Mouse (Mus musculus) Patski (cell line): ENCODE measurements around the gene Lst1. TPM values are rescaled to one million over a fixed set of nuclear protein-coding genes. Genes with fewer than 3 reads are reported as not detected.

Experiments used
- ATAC-seq: fragments of 100-300 bp; one replicate; pipeline ENCODE4 v1.8.0; 2021
- CTCF ChIA-PET: fragments of 350-600 bp; sonication (Branson Sonifier 250); formaldehyde crosslinking; loops from one replicate; lab custom pipeline; 2022; ENCODE audit warnings: inconsistent platforms; lab: Charles Lee
- POLR2A ChIA-PET: fragments of 350-600 bp; sonication (Branson Sonifier 250); formaldehyde crosslinking; loops from one replicate; lab custom pipeline; 2022; ENCODE audit warnings: antibody characterized with exemption, inconsistent platforms; lab: Charles Lee
- DNase-seq: peaks from one replicate; pipeline ENCODE4 v3.0.0-alpha.2; 2011; ENCODE audit warnings: low read depth, low spot score
- H3K27me3 ChIP-seq: fragments of 371-371 bp; one replicate; pipeline ENCODE4 v1.5.1; 2021
- CTCF ChIP-seq: fragments of 100-300 bp; IDR thresholded peaks from one replicate; pipeline ENCODE4 v1.5.1; 2021
- in situ Hi-C: fragments of 300-500 bp; cut with MboI; formaldehyde crosslinking; loops from 3 replicates; pipeline ENCODE4 v1.11.1; 2018; ENCODE audit warnings: low pct_unique_long_range_greater_than_20kb, mixed read lengths
- polyA plus RNA-seq: library from polyadenylated mRNA; unstranded; gene quantifications from one replicate; pipeline ENCODE4 v1.2.3, GENCODE M21; 2021

Lst1 gene
- polyA plus RNA-seq, 1 experiment from 2014 or later = not detected

GRCm38 (mm10) chr17:35163326-35164081, 24.7 kb downstream of the Lst1 start:
- ATAC-seq = no peak
- POLR2A ChIA-PET = interaction anchor here (0.6 to 2.2 kb wide), 10 partner anchors 8 to 752 kb away, joined by 3 to 7 read pairs (median 5); no protein-coding TSS in a partner anchor
- in situ Hi-C loops = no loop called here

GRCm38 (mm10) chr17:35162730-35163129, 25.5 kb downstream of the Lst1 start:
- ChIA-PET CTCF (interaction anchor here (0.9 to 2.4 kb wide), 6 partner anchors 10 to 84 kb away, joined by 3 to 8 read pairs (median 5); partner anchors contain the start of gene D17H6S53E), POLR2A (interaction anchor here (0.6 to 2.2 kb wide), 8 partner anchors 9 to 81 kb away, joined by 3 to 7 read pairs (median 4); no protein-coding TSS in a partner anchor)
- TF ChIP-seq CTCF = no peak
- ATAC-seq (no peak), DNase-seq (no peak)
- in situ Hi-C loops = no loop called here
- H3K27me3 ChIP-seq = no peaks in the 10 kb centered on the region

More at GRCm38 (mm10) chr17:35163326-35164081, 24.7 kb downstream of the Lst1 start:
- CTCF ChIA-PET = interaction anchor here (0.8 to 2.4 kb wide), 6 partner anchors 12 to 83 kb away, joined by 3 to 8 read pairs (median 5); partner anchors contain the start of gene D17H6S53E
- no peak for TF ChIP-seq CTCF
- no peak for DNase-seq
- no peaks in the 10 kb centered on the region for H3K27me3 ChIP-seq

GRCm38 (mm10) chr17:35162121-35162520, 26.1 kb downstream of the Lst1 start:
- ATAC-seq (no peak), DNase-seq (no peak)
- CTCF ChIA-PET = interaction anchor here (1.4 to 2.4 kb wide), 4 partner anchors 9 to 36 kb away, joined by 4 to 8 read pairs (median 5); partner anchors contain the start of gene D17H6S53E
- no peak for TF ChIP-seq CTCF
- in situ Hi-C loops = no loop called here
- POLR2A ChIA-PET = interaction anchor here (0.6 to 2.2 kb wide), 5 partner anchors 10 to 81 kb away, joined by 3 to 5 read pairs (median 5); no protein-coding TSS in a partner anchor
- no peaks in the 10 kb centered on the region for H3K27me3 ChIP-seq

- no peak for ATAC-seq
- CTCF ChIA-PET = interaction anchor here (1.4 to 2.4 kb wide), 2 partner anchors 9 to 35 kb away, joined by 4 to 6 read pairs; partner anchors contain the start of gene D17H6S53E
- no peak for TF ChIP-seq CTCF
- DNase-seq = no peak
- in situ Hi-C loops = no loop called here
- POLR2A ChIA-PET = interaction anchor here (1.4 kb wide), 1 partner anchor 82 kb away, joined by 3 read pairs; no protein-coding TSS in a partner anchor
- no peaks in the 10 kb centered on the region for H3K27me3 ChIP-seq
Measured at GRCm38 (mm10) chr17:35161421-35161820, 26.8 kb downstream of the Lst1 start.

GRCm38 (mm10) chr17:35159638-35160037, 28.6 kb downstream of the Lst1 start:
- POLR2A ChIA-PET = interaction anchor here (1.9 kb wide), 1 partner anchor 13 kb away, joined by 11 read pairs; no protein-coding TSS in a partner anchor

GRCm38 (mm10) chr17:35158850-35159593, 29.2 kb downstream of the Lst1 start:
- CTCF ChIA-PET = interaction anchor here (1.1 kb wide), 1 partner anchor 12 kb away, joined by 3 read pairs; no protein-coding TSS in a partner anchor
- ATAC-seq = no peak
- H3K27me3 ChIP-seq = no peaks in the 10 kb centered on the region
- POLR2A ChIA-PET = interaction anchor here (1.9 kb wide), 1 partner anchor 12 kb away, joined by 11 read pairs; no protein-coding TSS in a partner anchor
- in situ Hi-C loops = no loop called here
- no peak for DNase-seq
- TF ChIP-seq CTCF = no peak

More at GRCm38 (mm10) chr17:35159638-35160037, 28.6 kb downstream of the Lst1 start:
- in situ Hi-C loops = no loop called here
- DNase-seq = no peak
- H3K27me3 ChIP-seq = no peaks in the 10 kb centered on the region
- CTCF ChIA-PET = interaction anchor here (0.9 to 1.1 kb wide), 2 partner anchors 13 to 73 kb away, joined by 3 read pairs; no protein-coding TSS in a partner anchor
- TF ChIP-seq CTCF = no peak
- no peak for ATAC-seq

- ChIA-PET CTCF (no interaction called here), POLR2A (interaction anchor here (1.8 kb wide), 1 partner anchor 10 kb away, joined by 5 read pairs; no protein-coding TSS in a partner anchor)
- TF ChIP-seq CTCF = no peak
- no peak for ATAC-seq
- no peak for DNase-seq
- in situ Hi-C loops = no loop called here
- no peaks in the 10 kb centered on the region for H3K27me3 ChIP-seq
Measured at GRCm38 (mm10) chr17:35157661-35158175, 30.5 kb downstream of the Lst1 start.

- in situ Hi-C loops = no loop called here
- DNase-seq (no peak), ATAC-seq (no peak)
- H3K27me3 ChIP-seq = no peaks in the 10 kb centered on the region
- ChIA-PET CTCF (interaction anchor here (1.7 kb wide), 1 partner anchor 15 kb away, joined by 6 read pairs; no protein-coding TSS in a partner anchor), POLR2A (interaction anchor here (1.8 kb wide), 1 partner anchor 9 kb away, joined by 5 read pairs; no protein-coding TSS in a partner anchor)
- no peak for TF ChIP-seq CTCF
Measured at GRCm38 (mm10) chr17:35157254-35157653, 31.0 kb downstream of the Lst1 start.

GRCm38 (mm10) chr17:35156461-35157200, 31.6 kb downstream of the Lst1 start:
- no peaks in the 10 kb centered on the region for H3K27me3 ChIP-seq
- POLR2A ChIA-PET = interaction anchor here (1.8 kb wide), 2 partner anchors 7 to 9 kb away, joined by 5 to 6 read pairs; no protein-coding TSS in a partner anchor
- no peak for ATAC-seq
- DNase-seq = no peak
- in situ Hi-C loops = no loop called here
- TF ChIP-seq CTCF = no peak
- CTCF ChIA-PET = interaction anchor here (1.3 to 1.7 kb wide), 2 partner anchors 15 to 20 kb away, joined by 3 to 6 read pairs; no protein-coding TSS in a partner anchor
